Mouse (Mus musculus): ENCODE results near the gene Otof.
A peak's percentile ranks its signal among the peaks of the same experiment; 100 is the strongest.

Gene Otof

DNA sequence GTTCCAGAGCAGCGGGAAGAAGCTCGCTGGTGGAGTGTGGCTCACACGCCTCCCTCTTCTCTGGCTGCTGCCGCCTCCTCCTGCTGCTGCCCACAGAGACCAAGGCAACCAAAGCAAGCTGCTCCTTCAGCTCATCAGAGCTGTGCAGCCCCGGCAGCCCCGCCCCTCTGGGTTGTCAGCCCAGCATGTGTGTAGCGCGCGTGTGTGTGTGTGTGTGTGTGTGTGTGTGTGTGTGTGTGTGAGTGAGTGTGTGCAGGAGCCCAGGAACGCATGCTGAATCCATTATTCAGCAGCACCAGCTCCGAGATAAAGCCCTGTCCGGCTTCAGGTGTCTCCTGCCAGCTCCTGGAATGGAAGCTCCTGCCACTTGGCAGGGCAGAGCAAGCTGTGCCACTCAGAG is at the start of gene Otof:
Gene Otof, minus strand, starts transcription at position 112 of the 400 bp plus-strand sequence.
- DNase-seq (ENCODE audit: low read depth) = no peak

DNA sequence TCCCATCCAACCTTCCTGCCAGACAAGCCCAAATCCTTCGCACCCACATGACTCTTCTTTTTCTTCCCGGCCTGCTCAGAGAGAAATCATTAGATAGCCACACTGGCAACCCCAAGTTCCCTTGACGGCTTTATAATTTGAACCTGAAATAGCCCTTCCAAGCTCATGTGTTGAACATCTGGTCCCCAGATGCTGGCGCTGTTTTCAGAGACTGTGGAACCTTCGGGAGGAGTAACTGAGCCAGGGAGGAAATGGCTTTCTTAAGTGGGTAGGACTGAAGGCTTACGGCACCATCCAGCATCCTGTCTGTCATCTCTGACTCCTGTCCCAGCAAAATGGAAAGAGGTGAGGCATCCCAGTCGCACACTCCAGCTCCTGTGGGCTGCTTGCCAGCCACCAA is 35.6 kb upstream of the Otof start:
- no peak for DNase-seq (ENCODE audit: low read depth)

DNA sequence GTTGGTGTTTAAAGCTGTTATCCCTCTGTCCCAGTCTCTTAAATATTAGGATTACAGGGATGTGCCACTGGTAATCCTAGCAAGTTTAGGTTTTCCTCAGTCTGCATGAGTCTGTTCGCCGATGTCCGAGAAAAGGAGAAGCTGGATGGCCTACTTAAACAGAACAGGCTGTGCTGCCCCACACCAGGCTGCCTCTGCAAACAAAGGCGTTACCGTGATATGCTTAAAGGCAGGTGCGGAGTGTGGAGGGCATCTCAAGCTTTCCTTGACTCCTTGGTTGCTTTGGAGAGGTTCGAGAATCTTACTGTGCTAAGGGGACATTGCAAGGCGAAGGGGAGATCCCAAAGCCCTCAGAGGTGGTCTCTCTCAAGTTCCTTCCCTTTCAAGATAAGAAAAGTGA is 35.1 kb upstream of the Otof start:
- no peak for DNase-seq (ENCODE audit: low read depth)

GRCm38 (mm10) chr5:30495288-30495687 is 33.6 kb upstream of the Otof start:
- DNase-seq (ENCODE audit: low read depth) = no peak

DNA sequence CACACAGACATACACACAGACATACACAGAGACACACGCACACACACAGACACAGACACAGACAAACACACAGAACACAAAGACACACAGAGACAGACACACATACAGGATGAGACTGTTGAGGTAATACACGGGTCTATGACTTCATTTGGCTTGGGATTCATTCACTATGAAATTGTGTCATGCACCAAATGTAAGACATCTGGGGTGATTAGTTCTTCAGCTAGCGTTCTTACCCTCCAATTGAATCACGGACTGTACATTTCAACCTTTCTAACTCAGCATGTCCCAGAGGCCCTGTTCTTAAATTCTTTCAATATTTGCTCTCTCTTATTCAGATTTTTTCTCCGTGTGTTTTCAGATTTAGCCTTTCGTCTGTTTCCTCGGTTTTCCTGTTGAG is 32.9 kb upstream of the Otof start:
- DNase-seq (ENCODE audit: low read depth) = no peak

GRCm38 (mm10) chr5:30493723-30494122 is 32.0 kb upstream of the Otof start:
- DNase-seq (ENCODE audit: low read depth) = no peak

GRCm38 (mm10) chr5:30490845-30491244 is 29.1 kb upstream of the Otof start:
- no peak for DNase-seq (ENCODE audit: low read depth)

GRCm38 (mm10) chr5:30490215-30490614 is 28.5 kb upstream of the Otof start:
- no peak for DNase-seq (ENCODE audit: low read depth)

- DNase-seq (ENCODE audit: low read depth) = no peak
Measured at GRCm38 (mm10) chr5:30485136-30485535, 23.4 kb upstream of the Otof start.

- DNase-seq (ENCODE audit: low read depth) = no peak
Measured at GRCm38 (mm10) chr5:30484591-30484990, 22.9 kb upstream of the Otof start.

DNA sequence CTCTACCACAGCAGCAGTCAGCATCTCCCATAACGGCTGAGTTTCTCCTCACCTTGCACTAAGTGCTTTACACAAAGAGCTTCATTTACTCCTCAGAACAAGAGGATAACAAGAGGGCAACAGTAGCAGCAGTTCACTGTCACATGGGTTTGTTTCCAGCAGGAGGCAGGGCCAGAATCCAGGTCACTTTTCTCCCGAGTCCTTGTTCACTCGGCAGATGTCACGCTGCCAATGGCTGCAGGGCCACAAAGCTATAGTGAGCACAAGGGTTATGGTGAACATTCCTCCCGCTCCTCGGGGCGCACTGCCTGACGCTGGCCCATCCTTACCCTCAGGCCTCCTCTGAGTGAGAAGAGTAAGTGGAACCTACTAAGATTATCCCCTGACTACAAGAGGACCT is 21.8 kb upstream of the Otof start:
- DNase-seq (ENCODE audit: low read depth) = no peak

DNA sequence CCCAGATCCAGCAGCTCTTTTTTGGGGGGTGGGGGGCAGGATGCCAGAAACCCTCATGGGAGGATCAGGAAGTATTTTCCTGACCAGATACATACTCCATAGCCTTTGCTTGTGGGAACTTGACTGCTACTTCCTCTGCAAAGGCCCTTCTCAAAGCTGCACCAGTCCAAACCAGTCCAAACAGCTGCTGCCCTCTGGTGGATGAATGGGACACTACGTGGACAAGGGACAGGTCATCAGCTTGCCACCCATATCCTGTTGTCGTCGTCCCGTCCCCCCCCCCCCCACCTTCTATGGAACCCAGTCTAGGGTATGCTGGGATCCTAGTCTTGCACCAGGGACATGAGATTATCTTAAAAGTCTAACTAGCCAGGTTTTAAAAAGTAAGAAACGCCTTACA is 20.6 kb upstream of the Otof start:
- DNase-seq (ENCODE audit: low read depth) = peak; percentile 55

DNA sequence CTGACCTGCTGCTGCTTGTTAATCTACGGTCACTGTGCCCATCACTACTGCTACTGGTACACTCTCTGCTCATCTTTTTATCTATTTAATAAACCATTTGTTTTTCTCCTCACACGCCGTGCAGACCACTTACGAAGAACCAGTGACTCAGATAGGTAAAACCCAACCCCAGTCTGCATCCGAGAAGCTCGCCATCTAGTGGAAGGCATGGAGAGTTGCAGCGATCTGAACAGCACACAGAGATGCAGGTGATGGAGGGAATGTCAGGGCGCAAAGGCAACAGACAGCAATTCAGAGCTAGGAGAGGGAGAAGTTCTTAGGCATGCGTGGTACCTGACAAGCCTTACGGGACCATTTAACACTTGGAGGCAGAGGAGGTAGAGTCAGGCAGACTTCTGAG is 14.8 kb upstream of the Otof start:
- peak; percentile 28 for DNase-seq (ENCODE audit: low read depth)

DNA sequence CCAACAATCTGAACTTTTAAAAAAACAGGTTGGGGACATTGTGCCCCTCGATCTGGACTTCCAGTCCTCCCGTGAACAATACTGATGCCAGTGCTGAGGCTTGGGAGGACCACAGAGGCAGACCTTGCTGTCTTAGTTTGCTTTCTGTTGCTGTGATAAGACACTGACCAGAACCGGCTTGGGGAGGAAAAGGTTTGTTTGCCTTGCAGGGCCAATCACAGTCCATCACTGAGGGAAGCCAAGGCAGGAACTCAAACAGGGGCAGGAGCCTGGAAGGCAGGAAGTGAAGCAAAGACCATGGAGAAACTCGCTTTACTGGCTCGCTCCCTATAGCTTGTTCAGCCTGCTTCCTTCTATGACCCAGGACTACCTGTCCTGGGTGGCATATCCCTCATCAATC is 10.4 kb upstream of the Otof start:
- DNase-seq (ENCODE audit: low read depth) = no peak

- DNase-seq (ENCODE audit: low read depth) = no peak
Measured at GRCm38 (mm10) chr5:30470454-30470853, 8.7 kb upstream of the Otof start.

DNA sequence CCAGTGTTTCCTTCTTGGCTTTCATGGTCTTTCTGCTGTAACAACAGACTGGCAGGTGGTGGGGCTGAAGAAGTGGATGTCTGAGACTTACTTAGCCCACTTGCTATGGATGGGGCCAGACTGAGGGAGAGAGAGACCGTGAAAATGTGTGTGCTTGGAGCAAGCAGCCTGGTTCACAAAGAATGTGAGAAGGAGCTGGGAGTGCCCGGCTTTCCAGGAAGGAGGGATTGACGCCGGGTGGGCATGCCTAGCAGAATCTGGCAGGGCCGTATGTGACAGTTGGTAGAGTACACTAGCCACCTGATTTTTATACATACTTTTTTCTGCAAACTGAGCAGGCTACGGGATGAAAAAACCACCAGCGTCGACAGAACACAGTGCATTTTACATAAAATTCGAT is 4.6 kb upstream of the Otof start:
- DNase-seq (ENCODE audit: low read depth) = no peak

GRCm38 (mm10) chr5:30465861-30466260 is 4.1 kb upstream of the Otof start, which contains the start of gene 1700001C02Rik:
1700001C02Rik (plus strand) TSS chr5:30466047.
- DNase-seq (ENCODE audit: low read depth) = no peak

GRCm38 (mm10) chr5:30460155-30460554 is 1.6 kb downstream of the Otof start:
- no peak for DNase-seq (ENCODE audit: low read depth)

GRCm38 (mm10) chr5:30456056-30456455 is 5.7 kb downstream of the Otof start:
- DNase-seq (ENCODE audit: low read depth) = no peak

- DNase-seq (ENCODE audit: low read depth) = no peak
Measured at GRCm38 (mm10) chr5:30444327-30444895, 17.3 kb downstream of the Otof start.

DNA sequence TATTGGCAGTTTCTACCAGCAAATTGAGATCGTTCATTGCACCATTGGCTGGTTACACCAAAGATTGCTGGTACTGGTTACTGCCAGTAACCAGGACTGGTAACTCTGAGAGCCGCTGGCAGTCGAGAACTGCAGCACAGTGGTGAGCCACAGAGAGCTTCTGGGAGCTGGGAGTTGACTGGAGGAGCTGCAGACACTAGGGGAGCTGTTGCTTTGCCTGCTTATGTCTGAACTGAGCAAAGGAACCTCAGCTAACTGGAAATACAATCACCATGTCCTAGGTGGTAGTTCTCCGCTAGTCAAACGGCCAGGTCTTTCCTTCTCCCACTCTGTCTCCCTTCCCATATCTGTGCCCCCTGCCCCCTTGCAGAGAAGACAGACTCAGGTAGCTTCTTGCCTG is 19.5 kb downstream of the Otof start:
- no peak for DNase-seq (ENCODE audit: low read depth)

- no peak for DNase-seq (ENCODE audit: low read depth)
Measured at GRCm38 (mm10) chr5:30440308-30440906, 21.3 kb downstream of the Otof start.

DNA sequence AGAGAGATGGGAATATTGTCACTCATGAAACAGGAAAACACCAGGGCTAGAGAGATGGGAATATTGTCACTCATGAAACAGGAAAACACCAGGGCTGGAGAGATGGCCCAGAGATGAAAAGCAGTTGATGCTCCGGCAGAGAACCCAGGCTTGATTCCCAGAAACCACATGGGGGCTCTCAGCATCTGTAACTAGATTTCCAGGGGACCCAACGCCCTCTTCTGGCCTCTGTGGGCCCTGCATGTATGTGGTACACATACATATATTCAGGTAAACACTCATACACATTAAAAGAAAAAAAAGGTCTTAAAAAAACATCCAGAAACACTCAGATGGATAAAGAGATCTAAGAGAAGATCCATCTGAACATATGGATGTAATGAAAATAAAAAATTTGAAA is 22.8 kb downstream of the Otof start:
- no peak for DNase-seq (ENCODE audit: low read depth)

DNA sequence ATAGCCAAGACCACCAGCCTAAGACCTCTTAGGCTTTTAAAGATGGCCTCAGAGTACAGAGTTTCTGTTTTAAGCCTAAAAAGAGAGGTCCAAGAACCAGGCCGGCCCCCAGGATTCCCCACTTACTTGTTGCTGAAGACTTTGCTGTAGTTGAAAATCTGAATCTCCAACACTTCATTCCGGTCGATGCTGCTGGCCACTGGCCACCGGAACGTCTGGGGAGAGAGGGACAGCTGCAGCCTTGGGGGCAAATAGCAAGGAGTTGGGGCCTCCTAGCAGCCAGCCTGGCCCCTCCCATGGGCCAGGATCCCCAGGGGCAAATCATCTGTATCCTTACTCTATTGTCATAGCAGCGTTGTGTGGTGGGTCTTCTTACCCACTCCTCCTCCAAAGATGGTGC is 34.3 kb downstream of the Otof start:
- DNase-seq (ENCODE audit: low read depth) = no peak
